In the genomic region with DNA sequence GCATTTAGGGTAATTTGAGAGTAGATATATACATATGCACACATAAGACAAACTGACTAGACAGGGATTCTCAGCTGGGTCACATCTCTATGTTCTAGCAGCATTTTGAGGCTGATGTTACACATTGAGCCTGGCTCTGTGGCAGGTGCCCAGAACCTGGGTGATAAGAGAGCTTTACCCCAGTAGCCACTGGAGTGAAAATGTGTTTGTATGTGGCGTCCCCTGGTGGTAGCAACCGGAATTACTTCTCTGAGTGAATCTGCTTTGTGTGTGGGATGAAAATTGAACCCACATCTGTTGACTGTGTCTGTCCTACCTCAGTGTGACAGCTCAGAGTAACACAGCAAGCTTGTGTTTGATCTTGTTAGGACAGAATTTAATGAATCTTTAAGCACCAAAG, we compare ENCODE assay signal across 9 mouse cellular contexts. TPM values are rescaled to one million over a fixed set of nuclear protein-coding genes. Genes with fewer than 3 reads are reported as not detected.
DNase-seq lines count a peak whose midpoint lies in the region; ATAC-seq and TF ChIP-seq lines count a peak whose summit lies in the region.
"Not testable (repeated sequence)": the region's sequence is repeated elsewhere in the genome, so short reads cannot be mapped to it uniquely, and the experiment has no call there.
"Had no signal": no experiment of that assay in that cellular context is flagged by ENCODE, and none has a peak within 500 bp of the region (broad histone marks: within the 10 kb centered on the region; RNA-seq: fewer than 3 reads in every experiment).

No protein-coding gene starts in this region.

- peak; percentile 61 for TF ChIP-seq CTCF in hindbrain, postnatal 0 days (IDR thresholded peaks at IDR 0.05; ENCODE audit: low read depth)
- TF ChIP-seq CTCF in left cerebral cortex, adult 2 months (IDR thresholded peaks at IDR 0.05) = peak; percentile 62

- H3K9ac ChIP-seq in forebrain, embryonic 14.5 days (ENCODE audit: low read length); hindbrain, postnatal 0 days (replicated peaks; ENCODE audit: low read length): not testable (repeated sequence)

- H3K27me3 ChIP-seq in forebrain, embryonic 14.5 days (replicated peaks; ENCODE audit: control insufficient read depth, insufficient read depth, low read length); hindbrain, postnatal 0 days (ENCODE audit: insufficient read depth, low read length): not testable (repeated sequence)

- DNase-seq in R1 (ENCODE audit: low read depth, low spot score) = peak; percentile 72
- DNase-seq in cerebellum, adult 11 months = peak; percentile 11
- DNase-seq in forebrain, embryonic 14.5 days (ENCODE audit: low spot score) = peak; percentile 41
- not testable (repeated sequence) for DNase-seq in hindbrain, postnatal 0 days (ENCODE audit: low spot score)
- DNase-seq in left cerebral cortex, adult 2 months (ENCODE audit: extremely low spot score in 1 of 2, low spot score in 2 of 2) = peak in 1 of 2 experiments; percentile 43
- DNase-seq in lung, postnatal 36 days = peak; percentile 69
- peak; percentile 51 to 56 for DNase-seq in right cerebral cortex, adult 2 months (ENCODE audit: low spot score in 2 of 2)
- DNase-seq in urinary bladder, postnatal 14 days (ENCODE audit: low spot score) = peak; percentile 40

- not testable (repeated sequence) for H3K36me3 ChIP-seq in forebrain, embryonic 14.5 days (ENCODE audit: control insufficient read depth, insufficient read depth, low read length); hindbrain, postnatal 0 days (ENCODE audit: insufficient read depth, low read length)

- ATAC-seq in forebrain, embryonic 14.5 days; hindbrain, postnatal 0 days: not testable (repeated sequence)

- not testable (repeated sequence) for H3K4me3 ChIP-seq in forebrain, embryonic 14.5 days (ENCODE audit: low read depth, low read length); hindbrain, postnatal 0 days (ENCODE audit: low read length); left cerebral cortex, adult 2 months

- not testable (repeated sequence) for H3K27ac ChIP-seq in forebrain, embryonic 14.5 days (ENCODE audit: low read depth, low read length); hindbrain, postnatal 0 days; left cerebral cortex, adult 2 months

- H3K4me1 ChIP-seq in forebrain, embryonic 14.5 days (ENCODE audit: control insufficient read depth, insufficient read depth, low read length); hindbrain, postnatal 0 days (ENCODE audit: insufficient read depth, low read length): not testable (repeated sequence)

- intact Hi-C loops in left cerebral cortex, adult 2 months (cut with DNase I) = not testable (repeated sequence)

- WGBS in forebrain, embryonic 14.5 days = 2% methylated on average over 2 of the region's 2 CpGs
- 2% methylated on average over 2 of the region's 2 CpGs for WGBS in hindbrain, postnatal 0 days

- not testable (repeated sequence) for H3K4me2 ChIP-seq in forebrain, embryonic 14.5 days (ENCODE audit: low read length); hindbrain, postnatal 0 days (ENCODE audit: low read depth, low read length)

- not testable (repeated sequence) for H3K9me3 ChIP-seq in forebrain, embryonic 14.5 days (replicated peaks; ENCODE audit: control insufficient read depth, low read length); hindbrain, postnatal 0 days (ENCODE audit: low read length)

RNA-seq across cellular contexts. Expression of gene Gja3, which starts 12.0 kb away (rescaled TPM):
- 0.42 and 0.63 TPM in 2 replicates for polyA plus RNA-seq in forebrain, embryonic 14.5 days (2014; fragmentation: Nextera tagmentation; extraction: Ambion mirVana)
- 0.52 TPM in 1 of 2 replicates, not detected in the other for total RNA-seq in hindbrain, postnatal 0 days (2014; rRNA removed)
- polyA plus RNA-seq in hindbrain, postnatal 0 days (2015; fragmentation: Nextera tagmentation; extraction: Ambion mirVana) = 0.76 and 1.4 TPM in 2 replicates
- under 1 TPM in 1 of 2 experiments, not detected in 1; 0.12 TPM for total RNA-seq in left cerebral cortex, adult 2 months (2021)

RNA-seq across cellular contexts. Expression of gene Gjb2, which starts 34.6 kb away (rescaled TPM):
- polyA plus RNA-seq in forebrain, embryonic 14.5 days (2014; fragmentation: Nextera tagmentation; extraction: Ambion mirVana) = 11.0 and 15.2 TPM in 2 replicates
- 9.9 and 11.4 TPM in 2 replicates for total RNA-seq in hindbrain, postnatal 0 days (2014; rRNA removed)
- polyA plus RNA-seq in hindbrain, postnatal 0 days (2015; fragmentation: Nextera tagmentation; extraction: Ambion mirVana) = 19.1 TPM in 2 replicates
- 10 to 100 TPM in 1 of 2 experiments, 1 to 10 TPM in 1; 7.7 to 11.8 TPM for total RNA-seq in left cerebral cortex, adult 2 months (2021)

RNA-seq across cellular contexts. Expression of gene Gm4491, which starts 45.8 kb away (rescaled TPM):
- polyA plus RNA-seq in forebrain, embryonic 14.5 days (2014; fragmentation: Nextera tagmentation; extraction: Ambion mirVana) = not detected in 2 replicates
- 0.11 TPM in 1 of 2 replicates, not detected in the other for total RNA-seq in hindbrain, postnatal 0 days (2014; rRNA removed)
- 0.11 TPM in 1 of 2 replicates, not detected in the other for polyA plus RNA-seq in hindbrain, postnatal 0 days (2015; fragmentation: Nextera tagmentation; extraction: Ambion mirVana)
- under 1 TPM; 0.68 to 0.81 TPM for total RNA-seq in left cerebral cortex, adult 2 months (2021)
- polyA plus RNA-seq: stomach, embryonic 14.5 days had no signal
